Mouse (Mus musculus): ENCODE results near the gene Tspan9. TPM values are rescaled to one million over a fixed set of nuclear protein-coding genes. Genes with fewer than 3 reads are reported as not detected.

The Tspan9 gene
- polyA plus RNA-seq, 1 experiment from 2014 or later: 134 TPM

GRCm38 (mm10) chr6:128070072-128070872, 73.1 kb downstream of the Tspan9 start:
- H3K4me3 ChIP-seq: no peak overlapping the region
- peak overlapping the region; percentile 65 for H3K27ac ChIP-seq
- H3K36me3 ChIP-seq: no peaks in the 10 kb centered on the region
- 64% methylated on average over 19 of the region's 19 CpGs for WGBS
- peaks cover 64% of the 10 kb centered on the region for H3K4me1 ChIP-seq (replicated peaks)
- H3K27me3 ChIP-seq: no peaks in the 10 kb centered on the region
- H3K9me3 ChIP-seq (replicated peaks): no peaks in the 10 kb centered on the region
- ATAC-seq (replicated peaks; ENCODE audit: insufficient number of reproducible peaks, insufficient read depth, low FRiP score, low read depth): 0 out of 2 replicates have a peak, but pooled peaks have one; percentile 8
- no peak overlapping the region; the same call in 1 of the 2 replicates for H3K4me2 ChIP-seq
- no peak overlapping the region for H3K9ac ChIP-seq

DNA sequence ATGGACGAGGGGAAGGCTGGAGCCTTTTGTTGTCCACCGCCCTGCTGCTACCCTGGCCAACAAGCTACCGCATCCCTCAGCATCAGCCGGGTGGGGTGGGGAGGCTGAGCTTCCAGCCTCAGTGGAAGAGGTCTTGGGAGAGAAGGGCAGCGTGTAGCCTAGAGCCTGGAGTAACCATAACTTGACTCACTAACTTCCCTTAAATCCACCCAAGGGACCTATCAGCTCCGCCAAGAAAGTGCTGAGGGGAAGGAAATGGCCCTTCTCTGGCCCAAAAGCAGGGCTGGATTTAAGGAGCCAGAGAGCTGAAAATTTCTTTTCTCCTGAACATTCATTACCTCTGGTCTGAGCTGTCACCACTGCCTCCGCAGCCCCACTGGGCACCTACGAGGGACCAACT, 75.2 kb downstream of the Tspan9 start:
- ATAC-seq (replicated peaks; ENCODE audit: insufficient number of reproducible peaks, insufficient read depth, low FRiP score, low read depth): no peak
- Histone ChIP-seq H3K36me3 (no peaks in the 10 kb centered on the region), H3K4me2 (no peak overlapping the region), H3K9ac (no peak overlapping the region), H3K27me3 (no peaks in the 10 kb centered on the region), H3K9me3 (replicated peaks) (no peaks in the 10 kb centered on the region), H3K4me1 (replicated peaks) (peaks cover 49% of the 10 kb centered on the region), H3K27ac (no peak overlapping the region), H3K4me3 (no peak overlapping the region)
- 87% methylated on average over 8 of the region's 8 CpGs for WGBS

DNA sequence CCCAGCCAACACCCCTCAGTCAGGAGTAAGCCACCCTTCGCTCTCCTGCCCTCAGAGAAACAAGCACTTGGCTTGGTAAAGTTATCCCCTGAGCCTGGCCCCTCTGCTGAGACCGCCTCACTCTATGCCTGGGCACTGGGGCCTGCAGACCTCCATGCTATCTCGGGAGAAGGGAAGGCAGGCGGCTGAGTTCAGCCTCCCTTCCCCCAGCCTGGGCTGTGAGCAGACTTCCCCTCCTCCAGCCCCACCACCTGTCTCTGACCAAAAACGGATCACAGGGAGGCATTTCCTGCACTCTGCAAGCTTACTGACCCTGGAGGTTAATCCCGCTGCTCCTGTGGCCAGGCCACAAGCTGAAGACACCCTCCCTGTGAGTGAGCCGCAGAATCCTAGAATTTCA, 77.4 kb downstream of the Tspan9 start:
- Histone ChIP-seq H3K9me3 (replicated peaks) (no peaks in the 10 kb centered on the region), H3K36me3 (no peaks in the 10 kb centered on the region), H3K4me2 (peak overlapping the region; percentile 31), H3K4me1 (replicated peaks) (peaks cover 49% of the 10 kb centered on the region), H3K27me3 (no peaks in the 10 kb centered on the region), H3K27ac (peak overlapping the region; percentile 84), H3K9ac (peak overlapping the region; percentile 35), H3K4me3 (no peak overlapping the region)
- 13% methylated on average over 7 of the region's 7 CpGs for WGBS
- peak; percentile 75 for ATAC-seq (replicated peaks; ENCODE audit: insufficient number of reproducible peaks, insufficient read depth, low FRiP score, low read depth)

GRCm38 (mm10) chr6:128063501-128063900, 79.9 kb downstream of the Tspan9 start:
- Histone ChIP-seq H3K9ac (no peak overlapping the region), H3K4me1 (replicated peaks) (peaks cover 36% of the 10 kb centered on the region), H3K4me2 (no peak overlapping the region), H3K36me3 (no peaks in the 10 kb centered on the region), H3K9me3 (replicated peaks) (no peaks in the 10 kb centered on the region), H3K4me3 (no peak overlapping the region), H3K27me3 (no peaks in the 10 kb centered on the region), H3K27ac (no peak overlapping the region)
- WGBS: 85% methylated on average over 1 of the region's 1 CpGs
- ATAC-seq (replicated peaks; ENCODE audit: insufficient number of reproducible peaks, insufficient read depth, low FRiP score, low read depth): no peak

GRCm38 (mm10) chr6:128062784-128063183, 80.6 kb downstream of the Tspan9 start:
- H3K27me3 ChIP-seq: no peaks in the 10 kb centered on the region
- no peak overlapping the region for H3K4me2 ChIP-seq
- no peaks in the 10 kb centered on the region for H3K9me3 ChIP-seq (replicated peaks)
- no peaks in the 10 kb centered on the region for H3K36me3 ChIP-seq
- ATAC-seq (replicated peaks; ENCODE audit: insufficient number of reproducible peaks, insufficient read depth, low FRiP score, low read depth): no peak
- 78% methylated on average over 6 of the region's 6 CpGs for WGBS
- H3K4me3 ChIP-seq: no peak overlapping the region
- H3K9ac ChIP-seq: no peak overlapping the region
- H3K4me1 ChIP-seq (replicated peaks): peaks cover 31% of the 10 kb centered on the region
- no peak overlapping the region for H3K27ac ChIP-seq

DNA sequence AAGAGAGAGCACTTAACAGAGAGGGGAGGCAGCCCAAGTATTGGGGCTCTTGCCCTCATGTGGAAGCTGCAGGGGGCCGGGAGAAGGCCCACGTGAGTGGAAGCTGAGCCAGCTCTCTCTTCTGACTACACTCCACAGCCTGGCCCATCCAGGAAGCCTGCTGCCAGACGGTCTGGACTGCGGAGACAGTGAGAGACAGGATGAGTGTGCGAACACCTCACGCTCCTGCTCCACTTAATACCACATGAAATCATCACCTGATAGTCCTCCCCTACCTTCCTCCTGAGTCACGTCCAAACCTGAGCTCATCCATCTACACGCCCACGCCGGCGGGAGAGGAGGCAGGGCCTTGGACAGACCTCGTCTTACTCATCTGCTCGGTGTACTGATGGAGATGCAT, 81.2 kb downstream of the Tspan9 start:
- Histone ChIP-seq H3K36me3 (no peaks in the 10 kb centered on the region), H3K4me1 (replicated peaks) (peaks cover 28% of the 10 kb centered on the region), H3K4me3 (no peak overlapping the region), H3K9ac (no peak overlapping the region), H3K9me3 (replicated peaks) (no peaks in the 10 kb centered on the region), H3K27me3 (no peaks in the 10 kb centered on the region), H3K4me2 (no peak overlapping the region), H3K27ac (no peak overlapping the region)
- WGBS: 82% methylated on average over 13 of the region's 13 CpGs
- ATAC-seq (replicated peaks; ENCODE audit: insufficient number of reproducible peaks, insufficient read depth, low FRiP score, low read depth): no peak

- H3K4me1 ChIP-seq (replicated peaks): peaks cover 19% of the 10 kb centered on the region
- H3K27ac ChIP-seq: no peak overlapping the region
- no peaks in the 10 kb centered on the region for H3K27me3 ChIP-seq
Observed at GRCm38 (mm10) chr6:128061342-128061741, 82.1 kb downstream of the Tspan9 start.

GRCm38 (mm10) chr6:128058570-128058969, 84.8 kb downstream of the Tspan9 start:
- no peak overlapping the region for H3K9ac ChIP-seq
- no peak overlapping the region for H3K27ac ChIP-seq
- no peaks in the 10 kb centered on the region for H3K27me3 ChIP-seq
- no peak for ATAC-seq (replicated peaks; ENCODE audit: insufficient number of reproducible peaks, insufficient read depth, low FRiP score, low read depth)
- 63% methylated on average over 9 of the region's 9 CpGs for WGBS
- no peaks in the 10 kb centered on the region for H3K36me3 ChIP-seq
- H3K4me2 ChIP-seq: no peak overlapping the region
- peaks cover 26% of the 10 kb centered on the region for H3K4me1 ChIP-seq (replicated peaks)
- H3K9me3 ChIP-seq (replicated peaks): no peaks in the 10 kb centered on the region
- H3K4me3 ChIP-seq: no peak overlapping the region

More at GRCm38 (mm10) chr6:128061342-128061741, 82.1 kb downstream of the Tspan9 start:
- 62% methylated on average over 5 of the region's 5 CpGs for WGBS
- Histone ChIP-seq H3K4me3 (no peak overlapping the region), H3K4me2 (no peak overlapping the region), H3K9me3 (replicated peaks) (no peaks in the 10 kb centered on the region), H3K9ac (no peak overlapping the region), H3K36me3 (no peaks in the 10 kb centered on the region)
- ATAC-seq (replicated peaks; ENCODE audit: insufficient number of reproducible peaks, insufficient read depth, low FRiP score, low read depth): no peak

DNA sequence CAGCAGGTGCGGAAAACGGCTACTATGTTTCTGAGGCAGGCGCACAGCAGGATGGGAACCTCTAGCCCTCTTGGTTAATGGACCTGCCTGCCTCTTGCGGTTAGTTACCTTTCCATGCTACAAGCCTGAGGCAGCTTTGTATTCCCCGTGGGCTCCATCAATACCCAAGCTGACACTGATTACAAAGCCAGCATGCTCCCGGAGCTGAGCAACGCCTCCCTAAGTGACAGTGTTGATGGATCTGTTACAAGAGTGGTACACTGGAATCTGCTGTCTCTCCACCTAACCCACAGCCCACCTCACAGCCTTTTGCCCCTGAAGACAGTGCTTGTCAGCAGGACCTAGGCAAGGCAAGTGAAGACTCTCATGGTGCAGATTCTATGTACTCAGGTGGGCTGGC, 85.2 kb downstream of the Tspan9 start:
- H3K4me1 ChIP-seq (replicated peaks): peaks cover 30% of the 10 kb centered on the region

DNA sequence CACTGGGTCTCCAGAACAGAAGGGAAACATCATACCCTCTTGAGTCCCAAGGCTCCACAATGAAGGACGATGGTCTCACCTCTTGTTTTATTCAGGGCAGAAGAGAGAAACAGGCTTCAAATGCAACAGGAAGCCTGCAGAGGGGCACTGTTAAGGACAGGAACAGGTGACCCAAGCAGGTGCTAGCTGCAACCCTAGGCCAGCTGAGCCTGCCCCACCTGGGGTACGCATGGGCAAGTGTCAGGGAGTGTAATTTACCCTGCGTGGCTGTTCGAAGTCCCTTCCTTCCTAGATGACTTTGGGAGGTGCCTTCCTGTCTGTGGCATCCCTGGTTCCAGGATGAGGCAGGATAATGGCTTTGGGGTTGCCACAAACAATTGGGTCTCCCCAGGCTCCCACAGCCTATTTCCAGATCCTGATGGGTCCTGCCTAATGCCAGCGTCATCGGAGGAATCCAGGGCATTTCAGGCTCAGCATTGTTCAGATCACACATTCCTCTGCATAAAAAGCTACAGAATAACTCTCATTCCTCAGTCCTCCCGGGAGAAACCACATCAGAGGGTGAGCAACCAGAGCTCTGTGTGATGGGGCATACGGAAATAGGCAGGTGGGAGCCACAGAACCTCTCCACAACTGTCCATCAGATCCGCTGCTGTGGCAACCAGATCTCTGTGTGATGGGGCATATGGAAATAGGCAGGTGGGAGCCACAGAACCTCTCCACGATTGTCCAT, 90.2 kb downstream of the Tspan9 start:
- WGBS: 49% methylated on average over 10 of the region's 10 CpGs
- H3K9ac ChIP-seq: no peak overlapping the region

More for the DNA sequence above, 85.2 kb downstream of the Tspan9 start:
- Histone ChIP-seq H3K36me3 (no peaks in the 10 kb centered on the region), H3K9me3 (replicated peaks) (no peaks in the 10 kb centered on the region), H3K4me3 (no peak overlapping the region), H3K4me2 (no peak overlapping the region), H3K27me3 (no peaks in the 10 kb centered on the region), H3K27ac (no peak overlapping the region), H3K9ac (no peak overlapping the region)
- ATAC-seq (replicated peaks; ENCODE audit: insufficient number of reproducible peaks, insufficient read depth, low FRiP score, low read depth): no peak
- WGBS: 65% methylated on average over 7 of the region's 7 CpGs

GRCm38 (mm10) chr6:128047671-128048070, 95.7 kb downstream of the Tspan9 start:
- Histone ChIP-seq H3K4me2 (no peak overlapping the region), H3K27me3 (no peaks in the 10 kb centered on the region), H3K4me1 (replicated peaks) (peaks cover 53% of the 10 kb centered on the region), H3K4me3 (no peak overlapping the region), H3K9me3 (replicated peaks) (no peaks in the 10 kb centered on the region), H3K9ac (no peak overlapping the region), H3K27ac (peak overlapping the region; percentile 90), H3K36me3 (no peaks in the 10 kb centered on the region)
- ATAC-seq (replicated peaks; ENCODE audit: insufficient number of reproducible peaks, insufficient read depth, low FRiP score, low read depth): no peak
- WGBS: 50% methylated on average over 7 of the region's 7 CpGs

More for the DNA sequence above, 90.2 kb downstream of the Tspan9 start:
- peaks cover 33% of the 10 kb centered on the region for H3K4me1 ChIP-seq (replicated peaks)
- H3K9me3 ChIP-seq (replicated peaks): no peaks in the 10 kb centered on the region
- no peaks in the 10 kb centered on the region for H3K27me3 ChIP-seq
- no peak for ATAC-seq (replicated peaks; ENCODE audit: insufficient number of reproducible peaks, insufficient read depth, low FRiP score, low read depth)
- H3K4me2 ChIP-seq: no peak overlapping the region
- H3K36me3 ChIP-seq: no peaks in the 10 kb centered on the region
- no peak overlapping the region for H3K27ac ChIP-seq
- H3K4me3 ChIP-seq: no peak overlapping the region
